Mouse (Mus musculus) kidney, embryonic 15.5 days (tissue): ENCODE data around the gene Gcfc2. TPM values are rescaled to one million over a fixed set of nuclear protein-coding genes. Genes with fewer than 3 reads are reported as not detected.

Source experiments
- ATAC-seq: fragments of 200-750 bp; cut with Nextera tagmentation; replicated peaks from 2 replicates; pipeline ENCODE4 v1.8.0; 2017; ENCODE audit warnings: moderate TSS enrichment; ENCODE audit not compliant: low FRiP score
- H3K27ac ChIP-seq: fragments of 300-500 bp; sonication (generic); 2 replicates; pipeline ENCODE4 v1.5.1; 2015; ENCODE audit warnings: mild to moderate bottlenecking, inconsistent platforms
- H3K27me3 ChIP-seq: fragments of 300-500 bp; sonication (generic); 2 replicates; pipeline ENCODE4 v1.6.1; 2015; ENCODE audit warnings: inconsistent platforms
- H3K36me3 ChIP-seq: fragments of 300-500 bp; sonication (generic); 2 replicates; pipeline ENCODE4 v1.6.1; 2015; ENCODE audit warnings: inconsistent platforms
- H3K4me1 ChIP-seq: fragments of 300-500 bp; sonication (generic); 2 replicates; pipeline ENCODE4 v1.6.1; 2015; ENCODE audit warnings: inconsistent platforms
- H3K4me2 ChIP-seq: fragments of 300-500 bp; sonication (generic); 2 replicates; pipeline ENCODE4 v1.6.1; 2015; ENCODE audit warnings: moderate library complexity, mild to moderate bottlenecking, inconsistent platforms
- H3K4me3 ChIP-seq: fragments of 300-500 bp; sonication (generic); replicated peaks from 2 replicates; pipeline ENCODE4 v1.5.1; 2015; ENCODE audit warnings: mild to moderate bottlenecking, inconsistent platforms
- H3K9ac ChIP-seq: fragments of 300-500 bp; sonication (generic); 2 replicates; pipeline ENCODE4 v1.6.1; 2015; ENCODE audit warnings: mild to moderate bottlenecking, inconsistent platforms
- H3K9me3 ChIP-seq: fragments of 300-500 bp; sonication (generic); replicated peaks from 2 replicates; pipeline ENCODE4 v1.6.1; 2016; ENCODE audit warnings: inconsistent platforms
- WGBS: fragments of 180-500 bp; shearing (Covaris S2); methylation state at CpG from one replicate; pipeline ENCODE4 v1.1.7; 2015; ENCODE audit warnings: mixed read lengths; 5-methylcytosine and 5-hydroxymethylcytosine counted together
- microRNA counts: library from miRNA; unstranded; fragments of <30 nt; microRNA quantifications from one replicate; lab custom pipeline; 2016
- microRNA-seq: library from miRNA; unstranded; fragments of <30 nt; microRNA quantifications from one replicate; pipeline ENCODE4, GENCODE M21; 2016
- polyA plus RNA-seq: library from polyadenylated mRNA; unstranded; fragments of >200 nt; fragmentation: Nextera tagmentation; extraction: Ambion mirVana; gene quantifications from 2 replicates; pipeline ENCODE4 v1.2.1, GENCODE M21; 2015

The Gcfc2 gene
- polyA plus RNA-seq, 1 experiment from 2014 or later, result 13.0 TPM

- 0 out of 2 replicates have a peak, but pooled peaks cover 3% of the 10 kb centered on the region for H3K9me3 ChIP-seq
- peak; percentile 4; the same call in 1 of the 2 replicates for ATAC-seq
- WGBS, result 37% methylated on average over 5 of the region's 5 CpGs
These were observed 63.1 kb downstream of the Gcfc2 start for GRCm38 (mm10) chr6:81986599-81986998.

GRCm38 (mm10) chr6:81987010-81987409 lies 63.5 kb downstream of the Gcfc2 start:
- no peaks in the 10 kb centered on the region for H3K27me3 ChIP-seq
- H3K27ac ChIP-seq, result peak overlapping the region; percentile 80
- WGBS, result 1% methylated on average over 9 of the region's 9 CpGs
- no peak overlapping the region for H3K4me3 ChIP-seq
- H3K36me3 ChIP-seq, result no peaks in the 10 kb centered on the region
- H3K9ac ChIP-seq, result no peak overlapping the region
- H3K4me2 ChIP-seq, result no peak overlapping the region
- 0 out of 2 replicates have a peak, but pooled peaks cover 3% of the 10 kb centered on the region for H3K9me3 ChIP-seq
- H3K4me1 ChIP-seq, result peaks cover 34% of the 10 kb centered on the region
- peak; percentile 68 for ATAC-seq

More at GRCm38 (mm10) chr6:81986599-81986998, 63.1 kb downstream of the Gcfc2 start:
- Histone ChIP-seq H3K36me3 (no peaks in the 10 kb centered on the region), H3K27me3 (no peaks in the 10 kb centered on the region), H3K4me1 (peaks cover 34% of the 10 kb centered on the region), H3K4me3 (no peak overlapping the region), H3K4me2 (no peak overlapping the region), H3K9ac (no peak overlapping the region), H3K27ac (peak overlapping the region; percentile 80; the same call in 1 of the 2 replicates)

- H3K36me3 ChIP-seq, result no peaks in the 10 kb centered on the region
- no peaks in the 10 kb centered on the region for H3K9me3 ChIP-seq
- H3K9ac ChIP-seq, result no peak overlapping the region
- H3K4me3 ChIP-seq, result no peak overlapping the region
- no peak overlapping the region for H3K4me2 ChIP-seq
- peak overlapping the region; percentile 80 for H3K27ac ChIP-seq
- peak; percentile 1; the same call in 1 of the 2 replicates for ATAC-seq
- no peaks in the 10 kb centered on the region for H3K27me3 ChIP-seq
- H3K4me1 ChIP-seq, result peaks cover 34% of the 10 kb centered on the region
- 38% methylated on average over 3 of the region's 3 CpGs for WGBS
These were observed 64.1 kb downstream of the Gcfc2 start for GRCm38 (mm10) chr6:81987580-81987979.

- H3K9me3 ChIP-seq, result no peaks in the 10 kb centered on the region
- H3K4me2 ChIP-seq, result no peak overlapping the region
- H3K27ac ChIP-seq, result peak overlapping the region; percentile 80
- H3K9ac ChIP-seq, result no peak overlapping the region
- no peaks in the 10 kb centered on the region for H3K27me3 ChIP-seq
- H3K36me3 ChIP-seq, result no peaks in the 10 kb centered on the region
- no peak for ATAC-seq
- no peak overlapping the region for H3K4me3 ChIP-seq
- 90% methylated on average over 5 of the region's 5 CpGs for WGBS
- peaks cover 34% of the 10 kb centered on the region for H3K4me1 ChIP-seq
These were observed 64.9 kb downstream of the Gcfc2 start for GRCm38 (mm10) chr6:81988341-81988740.

- Histone ChIP-seq H3K27ac (peak overlapping the region; percentile 34; the same call in 1 of the 2 replicates), H3K4me2 (peak overlapping the region; percentile 26; the same call in 1 of the 2 replicates)
These were observed 66.8 kb downstream of the Gcfc2 start for GRCm38 (mm10) chr6:81990049-81990810.

More at GRCm38 (mm10) chr6:81990049-81990810, 66.8 kb downstream of the Gcfc2 start:
- no peaks in the 10 kb centered on the region for H3K27me3 ChIP-seq
- no peak overlapping the region for H3K4me3 ChIP-seq
- no peaks in the 10 kb centered on the region for H3K36me3 ChIP-seq
- peak; percentile 55; the same call in 1 of the 2 replicates for ATAC-seq
- no peaks in the 10 kb centered on the region for H3K9me3 ChIP-seq
- WGBS, result 30% methylated on average over 20 of the region's 20 CpGs
- peak overlapping the region; percentile 4; the same call in 1 of the 2 replicates for H3K9ac ChIP-seq
- peaks cover 34% of the 10 kb centered on the region for H3K4me1 ChIP-seq

MicroRNA genes within 50 kb of the gene (microRNA counts, 519-probe panel; counts per million panel counts)
- 2,994 counts per million, percentile 78 among the panel's probes with 10 or more counts for microRNA mmu-miR-468 (lab: Ali Mortazavi, UCI)

Small RNA genes within 50 kb of the gene (microRNA-seq; reads per million reads assigned to microRNA genes)
- gene Mir468 (not detected), gene Mir7232 (not detected)

Other genes with a start within 250 kb of the Gcfc2 start
- gene Mrpl19, start 42.3 kb downstream of the Gcfc2 start, polyA plus RNA-seq, result 56.1 and 57.8 TPM in 2 replicates
- 42.5 and 42.8 TPM in 2 replicates for gene Eva1a, start 117.4 kb downstream of the Gcfc2 start, polyA plus RNA-seq